In the genomic region with DNA sequence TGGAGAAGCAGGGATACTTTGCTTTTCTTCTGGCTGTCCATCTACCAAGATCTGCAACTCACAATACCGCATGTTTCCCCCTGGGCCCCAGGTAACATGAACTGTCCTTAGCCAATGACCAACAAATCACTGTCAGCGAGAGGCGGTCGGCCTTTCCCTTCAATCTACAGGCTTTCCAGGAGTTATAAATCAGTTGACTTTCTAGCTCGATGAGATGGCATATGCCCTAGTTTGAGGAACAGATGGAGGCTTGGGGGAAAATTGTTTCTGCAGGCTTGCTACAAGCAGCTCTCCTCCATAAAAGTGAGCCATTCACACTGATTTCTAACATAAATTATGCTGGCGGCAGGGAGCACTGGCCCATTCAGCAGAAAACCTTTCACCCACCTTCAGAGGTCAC, we compare ENCODE assay signal across 14 mouse cellular contexts.
A peak's percentile ranks its signal among the peaks of the same experiment; 100 is the strongest.
DNase-seq lines count a peak whose midpoint lies in the region; ATAC-seq lines count a peak whose summit lies in the region.
"Had no signal": no experiment of that assay in that cellular context is flagged by ENCODE, and none has a peak within 500 bp of the region (broad histone marks: within the 10 kb centered on the region; RNA-seq: fewer than 3 reads in every experiment).

No protein-coding gene starts in this region.

- H3K4me2 ChIP-seq in intestine, embryonic 15.5 days (replicated peaks) = no peak overlapping the region
- H3K4me2 ChIP-seq: embryonic facial prominence, embryonic 15.5 days; liver, embryonic 13.5 days had no signal

- 56% methylated on average over 6 of the region's 6 CpGs for WGBS in intestine, embryonic 15.5 days

- no peak overlapping the region for H3K9ac ChIP-seq in intestine, embryonic 15.5 days
- H3K9ac ChIP-seq: embryonic facial prominence, embryonic 15.5 days; liver, embryonic 13.5 days had no signal

- H3K27ac ChIP-seq in intestine, embryonic 15.5 days = no peak overlapping the region
- H3K27ac ChIP-seq: embryonic facial prominence, embryonic 15.5 days; heart, adult 2 months; liver, embryonic 13.5 days had no signal

- H3K27me3 ChIP-seq in intestine, embryonic 15.5 days (replicated peaks) = no peaks in the 10 kb centered on the region
- H3K27me3 ChIP-seq: embryonic facial prominence, embryonic 15.5 days; liver, embryonic 13.5 days; megakaryocyte, embryonic 14.5 days had no signal

- H3K4me3 ChIP-seq in intestine, embryonic 15.5 days (replicated peaks) = no peak overlapping the region
- H3K4me3 ChIP-seq: embryonic facial prominence, embryonic 15.5 days; heart, adult 2 months; liver, embryonic 13.5 days; megakaryocyte, embryonic 14.5 days had no signal

- no peak for DNase-seq in frontal cortex, postnatal 25 days (ENCODE audit: low spot score in 2 of 2)
- DNase-seq in right cerebral cortex, adult 2 months (ENCODE audit: low spot score in 2 of 2) = peak; percentile 12 to 25
- DNase-seq in right cerebral cortex, postnatal 14 days = no peak
- peak; percentile 17 to 35 for DNase-seq in layer of hippocampus, postnatal 10 days (ENCODE audit: low spot score in 2 of 2)
- no peak for DNase-seq in heart, adult 11 months
- DNase-seq in c-Kit-positive CD71-positive TER-119-positive erythroid progenitor cells, embryonic 14.5 days (ENCODE audit: low spot score) = no peak
- DNase-seq: heart, adult 2 months; kidney, adult 9 months; liver, embryonic 13.5 days had no signal

- no peaks in the 10 kb centered on the region for H3K9me3 ChIP-seq in intestine, embryonic 15.5 days
- H3K9me3 ChIP-seq: embryonic facial prominence, embryonic 15.5 days; liver, embryonic 13.5 days; megakaryocyte, embryonic 14.5 days had no signal

- no peaks in the 10 kb centered on the region for H3K36me3 ChIP-seq in intestine, embryonic 15.5 days
- H3K36me3 ChIP-seq: embryonic facial prominence, embryonic 15.5 days; liver, embryonic 13.5 days had no signal

- H3K4me1 ChIP-seq in intestine, embryonic 15.5 days (replicated peaks) = no peaks in the 10 kb centered on the region
- H3K4me1 ChIP-seq: liver, embryonic 13.5 days; megakaryocyte, embryonic 14.5 days had no signal

- peak; percentile 79 for ATAC-seq in frontal cortex, adult (ENCODE audit: low TSS enrichment)
- no peak for ATAC-seq in intestine, embryonic 15.5 days
- ATAC-seq: Patski had no signal

Comparison
In these comparisons a context has a peak if more than half of its experiments do, and no peak if none do; other contexts are left out.
1. DNase-seq: peak in right cerebral cortex, adult 2 months (2 of 2) and layer of hippocampus, postnatal 10 days (2 of 2); none in frontal cortex, postnatal 25 days (0 of 2), right cerebral cortex, postnatal 14 days (single experiment), heart, adult 11 months (single experiment) and c-Kit-positive CD71-positive TER-119-positive erythroid progenitor cells, embryonic 14.5 days (single experiment).